Mouse (Mus musculus): ENCODE results near the gene 4930402H24Rik. TPM values are rescaled to one million over a fixed set of nuclear protein-coding genes. Genes with fewer than 3 reads are reported as not detected.

4930402H24Rik gene
- polyA plus RNA-seq (2015; fragmentation: Illumina TruSeq; extraction: RNeasy Lipid Tissue Mini Kit (QIAGEN cat#74804); ENCODE audit: low read depth, low replicate concordance), result 55.6 TPM

DNA sequence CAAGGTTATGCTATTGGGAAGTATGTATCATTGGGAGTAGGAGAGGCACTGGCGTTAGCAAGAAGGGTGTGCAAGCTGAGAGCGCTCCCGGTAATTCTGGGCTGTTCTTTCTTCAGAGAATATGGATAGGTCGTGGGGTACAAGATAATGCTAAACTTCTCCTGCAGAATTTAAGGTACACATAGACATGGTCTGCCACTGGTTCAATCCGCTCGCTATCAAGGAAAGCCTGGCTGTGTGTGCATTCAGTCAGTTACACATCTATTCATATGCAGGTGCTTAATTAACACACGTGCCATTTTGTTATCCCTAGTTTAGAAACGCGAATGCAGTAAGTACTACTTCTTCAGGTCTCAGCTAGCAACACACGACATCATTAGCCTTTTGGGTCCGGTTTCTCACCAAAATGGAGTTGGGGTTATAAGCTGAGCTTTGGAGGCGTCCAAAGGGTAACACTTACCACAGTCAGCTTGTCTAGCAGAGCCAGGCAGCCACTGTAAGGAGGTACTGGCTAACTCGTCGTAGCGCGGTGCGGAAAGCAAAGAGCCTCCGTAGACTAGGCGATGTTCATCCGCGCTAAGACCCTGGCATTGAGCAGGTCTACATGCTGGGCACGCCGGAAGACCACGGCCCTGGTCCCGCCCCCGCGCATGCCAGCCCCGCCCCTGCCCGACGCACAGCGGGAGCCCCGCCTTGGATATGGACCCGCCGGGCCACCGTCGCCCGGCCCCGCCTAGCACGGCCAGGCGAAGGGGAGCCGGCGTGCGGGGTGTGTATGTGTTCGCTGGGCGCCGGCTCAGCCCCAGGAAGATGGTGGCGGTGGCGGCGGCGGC is at the start of gene 4930402H24Rik, which contains the start of gene Atrn:
4930402H24Rik (minus strand) TSS at position 656 of the 833 bp plus-strand sequence.
Atrn (plus strand) TSS at position 745 of the 833 bp plus-strand sequence.

GRCm38 (mm10) chr2:130697153-130697810 is 208.9 kb downstream of the 4930402H24Rik start, which contains the start of gene Slc4a11:
Slc4a11 (minus strand) TSS chr2:130697519.

DNA sequence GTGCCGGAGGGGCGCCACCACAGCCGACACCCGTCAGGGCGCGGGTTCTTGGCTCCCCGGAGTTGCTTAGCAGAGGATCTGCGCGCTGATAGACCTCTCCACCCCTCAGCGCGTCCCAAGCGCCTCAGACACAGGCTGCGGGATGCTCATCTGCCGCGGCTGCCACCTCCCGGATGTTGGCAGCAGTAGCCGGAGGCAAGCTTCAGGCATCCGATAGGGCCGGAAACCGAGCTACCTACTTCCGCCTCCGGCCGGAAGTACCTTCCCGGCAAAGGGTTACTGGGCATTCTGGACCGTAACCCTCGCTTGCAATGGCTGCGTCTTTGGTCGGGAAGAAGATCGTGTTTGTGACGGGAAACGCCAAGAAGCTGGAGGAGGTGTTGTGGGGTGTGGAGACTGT is 238.6 kb downstream of the 4930402H24Rik start, which contains the start of gene Itpa:
Itpa (plus strand) TSS at position 52 of the 400 bp plus-strand sequence.

DNA sequence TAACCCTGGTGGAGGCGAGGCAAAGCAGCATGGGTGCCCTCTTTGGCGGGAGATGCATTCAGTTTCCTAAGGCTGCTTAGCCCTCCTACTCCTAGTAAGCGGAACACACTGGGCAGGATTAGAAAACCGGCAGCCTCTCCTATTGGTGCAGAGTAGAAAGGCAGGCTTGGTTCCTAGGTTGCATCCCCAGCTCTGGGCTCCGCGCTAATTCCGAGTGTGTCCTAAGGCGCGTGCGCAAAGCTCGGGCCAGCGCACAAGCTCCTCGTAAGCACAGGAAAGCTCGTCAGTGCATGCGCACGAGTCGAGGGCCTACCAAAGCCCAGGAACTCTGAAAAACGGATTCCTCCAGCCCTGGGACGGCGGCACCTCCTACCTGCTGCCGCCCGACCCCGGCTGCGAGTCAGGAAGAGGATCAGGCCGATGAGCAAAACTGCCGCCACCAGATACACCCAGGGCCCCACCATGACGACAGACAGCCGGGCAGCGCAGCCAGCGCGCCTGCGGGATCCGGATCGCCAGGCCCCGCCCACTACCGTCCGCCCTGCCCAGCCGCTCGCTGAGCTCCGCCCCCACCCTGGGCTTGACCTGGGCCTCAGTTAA is 242.0 kb downstream of the 4930402H24Rik start, which contains the start of gene Ddrgk1:
Ddrgk1 (minus strand) TSS at position 558 of the 600 bp plus-strand sequence.

Other genes starting within 250 kb of the 4930402H24Rik start
- gene Ddrgk1, start 241.7 kb downstream of the 4930402H24Rik start, polyA plus RNA-seq (2015; fragmentation: Illumina TruSeq; extraction: RNeasy Lipid Tissue Mini Kit (QIAGEN cat#74804); ENCODE audit: low read depth, low replicate concordance), result 111 TPM
- gene Itpa, start 238.8 kb downstream of the 4930402H24Rik start, polyA plus RNA-seq (2015; fragmentation: Illumina TruSeq; extraction: RNeasy Lipid Tissue Mini Kit (QIAGEN cat#74804); ENCODE audit: low read depth, low replicate concordance), result 83.7 TPM
- 1.7 TPM for gene Slc4a11, start 208.9 kb downstream of the 4930402H24Rik start, polyA plus RNA-seq (2015; fragmentation: Illumina TruSeq; extraction: RNeasy Lipid Tissue Mini Kit (QIAGEN cat#74804); ENCODE audit: low read depth, low replicate concordance)
- gene Atrn, start 89 bp upstream of the 4930402H24Rik start, polyA plus RNA-seq (2015; fragmentation: Illumina TruSeq; extraction: RNeasy Lipid Tissue Mini Kit (QIAGEN cat#74804); ENCODE audit: low read depth, low replicate concordance), result 62.9 TPM
- gene Gfra4, start 136.7 kb upstream of the 4930402H24Rik start, polyA plus RNA-seq (2015; fragmentation: Illumina TruSeq; extraction: RNeasy Lipid Tissue Mini Kit (QIAGEN cat#74804); ENCODE audit: low read depth, low replicate concordance), result 68.5 TPM
- gene Adam33, start 157.4 kb upstream of the 4930402H24Rik start, polyA plus RNA-seq (2015; fragmentation: Illumina TruSeq; extraction: RNeasy Lipid Tissue Mini Kit (QIAGEN cat#74804); ENCODE audit: low read depth, low replicate concordance), result 4.2 TPM
- 0.10 TPM for gene Siglec1, start 180.4 kb upstream of the 4930402H24Rik start, polyA plus RNA-seq (2015; fragmentation: Illumina TruSeq; extraction: RNeasy Lipid Tissue Mini Kit (QIAGEN cat#74804); ENCODE audit: low read depth, low replicate concordance)
- gene Hspa12b, start 220.9 kb upstream of the 4930402H24Rik start, polyA plus RNA-seq (2015; fragmentation: Illumina TruSeq; extraction: RNeasy Lipid Tissue Mini Kit (QIAGEN cat#74804); ENCODE audit: low read depth, low replicate concordance), result 5.9 TPM
- gene Gm11037, start 227.1 kb upstream of the 4930402H24Rik start, polyA plus RNA-seq (2015; fragmentation: Illumina TruSeq; extraction: RNeasy Lipid Tissue Mini Kit (QIAGEN cat#74804); ENCODE audit: low read depth, low replicate concordance), result not detected